Mouse (Mus musculus) heart, adult 2 months (tissue): ENCODE data around the gene Hdgf.

Source experiments
- CTCF ChIP-seq: fragments of 200-600 bp; IDR thresholded peaks from 2 replicates; pipeline ENCODE4 v1.8.1; 2022; ENCODE audit warnings: antibody characterized with exemption, mild to moderate bottlenecking, moderate library complexity
- EP300 ChIP-seq: fragments of 200-500 bp; IDR thresholded peaks from 2 replicates; pipeline ENCODE4 v1.6.1; 2011; ENCODE audit warnings: low read depth, low read length, control low read depth; ENCODE audit not compliant: insufficient read depth
- POLR2A ChIP-seq: fragments of 200-500 bp; IDR thresholded peaks from 2 replicates; pipeline ENCODE4 v1.6.1; 2011; ENCODE audit warnings: mild to moderate bottlenecking, low read depth, low read length, control low read depth; ENCODE audit not compliant: insufficient read depth

GRCm38 (mm10) chr3:87948378-87949265 lies 42.5 kb downstream of the Hdgf start, which contains the start of gene Crabp2:
- TF ChIP-seq CTCF: no peak
- no peak for TF ChIP-seq POLR2A
- no peak for TF ChIP-seq EP300
